In genomic region chr10:66889786-66890555, GRCm38 (mm10) we compare ENCODE assay signal across 22 mouse cellular contexts.
DNase-seq lines count a peak whose midpoint lies in the region; ATAC-seq and TF ChIP-seq lines count a peak whose summit lies in the region.
"Had no signal": no experiment of that assay in that cellular context is flagged by ENCODE, and none has a peak within 500 bp of the region (broad histone marks: within the 10 kb centered on the region; RNA-seq: fewer than 3 reads in every experiment).

No protein-coding gene starts in this region.

- H3K27ac ChIP-seq in lung, postnatal 0 days (ENCODE audit: low read length): no peak overlapping the region
- H3K27ac ChIP-seq in cortical plate, adult 2 months (ENCODE audit: insufficient read depth, low read length): peak overlapping the region; percentile 63
- H3K27ac ChIP-seq in limb, embryonic 14.5 days (replicated peaks; ENCODE audit: low read depth, low read length): 0 out of 2 replicates have a peak overlapping the region, but pooled peaks have one; percentile 13
- no peak overlapping the region for H3K27ac ChIP-seq in midbrain, embryonic 10.5 days (replicated peaks)
- H3K27ac ChIP-seq: hindbrain, embryonic 13.5 days; liver, embryonic 14.5 days; macrophage; stomach, embryonic 15.5 days had no signal

- intact Hi-C loops in left cerebral cortex, postnatal 36 days (cut with DNase I): no loop called here

- no peak overlapping the region for H3K4me2 ChIP-seq in lung, postnatal 0 days (replicated peaks; ENCODE audit: low read depth, low read length)
- no peak overlapping the region for H3K4me2 ChIP-seq in limb, embryonic 14.5 days (replicated peaks; ENCODE audit: low read depth, low read length, severe bottlenecking)
- H3K4me2 ChIP-seq: heart, embryonic 12.5 days; hindbrain, embryonic 13.5 days; midbrain, embryonic 11.5 days; stomach, embryonic 15.5 days had no signal

- no peak overlapping the region for H3K4me3 ChIP-seq in lung, postnatal 0 days (ENCODE audit: low read depth, low read length)
- H3K4me3 ChIP-seq in cortical plate, adult 2 months (ENCODE audit: insufficient read depth, low read length): no peak overlapping the region
- no peak overlapping the region for H3K4me3 ChIP-seq in limb, embryonic 14.5 days (replicated peaks; ENCODE audit: low read length)
- no peak overlapping the region for H3K4me3 ChIP-seq in midbrain, embryonic 10.5 days
- H3K4me3 ChIP-seq: heart, embryonic 12.5 days; hindbrain, embryonic 13.5 days; stomach, embryonic 15.5 days had no signal

- WGBS in lung, postnatal 0 days: 59% methylated on average over 12 of the region's 12 CpGs
- WGBS in limb, embryonic 14.5 days: 52% methylated on average over 12 of the region's 12 CpGs
- 89% methylated on average over 12 of the region's 12 CpGs for WGBS in midbrain, embryonic 10.5 days

- no peak for TF ChIP-seq EP300 in lung, postnatal 0 days (IDR thresholded peaks at IDR 0.05)

- H3K36me3 ChIP-seq in lung, postnatal 0 days (ENCODE audit: insufficient read depth, low read length): no peaks in the 10 kb centered on the region
- no peaks in the 10 kb centered on the region for H3K36me3 ChIP-seq in limb, embryonic 14.5 days (ENCODE audit: control insufficient read depth, insufficient read depth, low read length)
- H3K36me3 ChIP-seq in midbrain, embryonic 10.5 days: no peaks in the 10 kb centered on the region
- H3K36me3 ChIP-seq: hindbrain, embryonic 13.5 days; stomach, embryonic 15.5 days had no signal

- TF ChIP-seq CTCF in lung, postnatal 0 days (IDR thresholded peaks at IDR 0.05): no peak
- no peak for TF ChIP-seq CTCF in cortical plate, adult 2 months (IDR thresholded peaks at IDR 0.05; ENCODE audit: extremely low read depth, insufficient read depth, low read length)

- DNase-seq in left cerebral cortex, adult 11 months (ENCODE audit: low spot score): peak; percentile 41
- no peak for DNase-seq in left cerebral cortex, postnatal 36 days (ENCODE audit: low spot score in 2 of 2)
- peak; percentile 17 for DNase-seq in lung, postnatal 0 days (ENCODE audit: low spot score)
- DNase-seq in lung, adult 18-20 months: no peak
- DNase-seq in limb, embryonic 14.5 days (ENCODE audit: low spot score): peak; percentile 70
- DNase-seq in midbrain, embryonic 10.5 days (ENCODE audit: low spot score): no peak
- DNase-seq in ovary, postnatal 10 days (ENCODE audit: low spot score): no peak
- DNase-seq: adrenal gland, postnatal 36 days; cerebellum, adult 2 months; cerebellum, postnatal 36 days; kidney, adult 8-10 months; kidney, postnatal 14 days; thymus, adult 2 months had no signal

- H3K4me1 ChIP-seq in lung, postnatal 0 days (ENCODE audit: insufficient read depth, low read depth, low read length): no peaks in the 10 kb centered on the region
- peaks cover 3% of the 10 kb centered on the region for H3K4me1 ChIP-seq in cortical plate, adult 2 months (ENCODE audit: control insufficient read depth, insufficient read depth, low read length)
- no peaks in the 10 kb centered on the region for H3K4me1 ChIP-seq in limb, embryonic 14.5 days (ENCODE audit: control insufficient read depth, insufficient read depth, low read length)
- H3K4me1 ChIP-seq in midbrain, embryonic 10.5 days: no peaks in the 10 kb centered on the region
- H3K4me1 ChIP-seq: heart, embryonic 12.5 days; hindbrain, embryonic 13.5 days; stomach, embryonic 15.5 days had no signal

- no peak overlapping the region for H3K9ac ChIP-seq in lung, postnatal 0 days (replicated peaks; ENCODE audit: low read depth)
- H3K9ac ChIP-seq in limb, embryonic 14.5 days (ENCODE audit: low read depth, low read length, severe bottlenecking): no peak overlapping the region
- H3K9ac ChIP-seq: heart, embryonic 12.5 days; hindbrain, embryonic 13.5 days; liver, embryonic 14.5 days; stomach, embryonic 15.5 days had no signal

- no peaks in the 10 kb centered on the region for H3K27me3 ChIP-seq in lung, postnatal 0 days (replicated peaks; ENCODE audit: insufficient read depth, low read length)
- no peaks in the 10 kb centered on the region for H3K27me3 ChIP-seq in limb, embryonic 14.5 days (ENCODE audit: control insufficient read depth, insufficient read depth, low read length)
- no peaks in the 10 kb centered on the region for H3K27me3 ChIP-seq in midbrain, embryonic 10.5 days (ENCODE audit: low read depth, poor library complexity, severe bottlenecking)
- H3K27me3 ChIP-seq: CH12.LX; heart, embryonic 12.5 days; hindbrain, embryonic 13.5 days; stomach, embryonic 15.5 days had no signal

- no peaks in the 10 kb centered on the region for H3K9me3 ChIP-seq in lung, postnatal 0 days (ENCODE audit: low read length)
- no peaks in the 10 kb centered on the region for H3K9me3 ChIP-seq in limb, embryonic 14.5 days (ENCODE audit: control insufficient read depth, low read length)
- no peaks in the 10 kb centered on the region; the same call in 1 of the 2 replicates for H3K9me3 ChIP-seq in midbrain, embryonic 10.5 days (replicated peaks)
- H3K9me3 ChIP-seq: heart, embryonic 12.5 days; hindbrain, embryonic 13.5 days; stomach, embryonic 15.5 days had no signal

- ATAC-seq in lung, postnatal 0 days: peak; percentile 32
- ATAC-seq in limb, embryonic 14.5 days (ENCODE audit: low FRiP score, low read depth): peak; percentile 65
- ATAC-seq: inflammation-experienced regulatory T-cells, adult 6 months had no signal

- TF ChIP-seq POLR2A in cortical plate, adult 2 months (IDR thresholded peaks at IDR 0.05; ENCODE audit: extremely low read depth, insufficient read depth, low read length): no peak
- no peak for TF ChIP-seq POLR2A in limb, embryonic 14.5 days (IDR thresholded peaks at IDR 0.05; ENCODE audit: borderline replicate concordance, extremely low read depth, insufficient read depth, insufficient read length)

Comparison
In these comparisons a context has a peak if more than half of its experiments do, and no peak if none do; other contexts are left out.
1. DNase-seq: peak in left cerebral cortex, adult 11 months (single experiment), lung, postnatal 0 days (single experiment) and limb, embryonic 14.5 days (single experiment); none in left cerebral cortex, postnatal 36 days (0 of 2), lung, adult 18-20 months (0 of 2), midbrain, embryonic 10.5 days (single experiment) and ovary, postnatal 10 days (single experiment).
2. H3K27ac ChIP-seq: peak in cortical plate, adult 2 months (single experiment) and limb, embryonic 14.5 days (single experiment); none in lung, postnatal 0 days (single experiment) and midbrain, embryonic 10.5 days (single experiment).